Mouse (Mus musculus): ENCODE data around the gene Trim45.

GRCm38 (mm10) chr3:100920611-100921140, 1.3 kb upstream of the Trim45 start:
- TF ChIP-seq POLR2A (IDR thresholded peaks at IDR 0.05; ENCODE audit: extremely low read depth, insufficient read depth, low read length) = no peak
- no peak for TF ChIP-seq CTCF (IDR thresholded peaks at IDR 0.05; ENCODE audit: extremely low read depth, insufficient read depth, low read length)

Measured in cortical plate, adult 2 months (tissue).